Mouse (Mus musculus) lung, adult 2 months (tissue): Measurements from ENCODE around the gene Fam219b.

ENCODE experiments used
- CTCF ChIP-seq: fragments of 200-500 bp; IDR thresholded peaks from 2 replicates; pipeline ENCODE4 v1.5.1; 2011; ENCODE audit warnings: mild to moderate bottlenecking, low read length, control low read depth; ENCODE audit not compliant: insufficient read depth
- POLR2A ChIP-seq: fragments of 200-500 bp; IDR thresholded peaks from 2 replicates; pipeline ENCODE4 v1.6.1; 2011; ENCODE audit warnings: low read depth, mild to moderate bottlenecking, control low read depth, low read length, borderline replicate concordance; ENCODE audit errors: extremely low read depth

DNA sequence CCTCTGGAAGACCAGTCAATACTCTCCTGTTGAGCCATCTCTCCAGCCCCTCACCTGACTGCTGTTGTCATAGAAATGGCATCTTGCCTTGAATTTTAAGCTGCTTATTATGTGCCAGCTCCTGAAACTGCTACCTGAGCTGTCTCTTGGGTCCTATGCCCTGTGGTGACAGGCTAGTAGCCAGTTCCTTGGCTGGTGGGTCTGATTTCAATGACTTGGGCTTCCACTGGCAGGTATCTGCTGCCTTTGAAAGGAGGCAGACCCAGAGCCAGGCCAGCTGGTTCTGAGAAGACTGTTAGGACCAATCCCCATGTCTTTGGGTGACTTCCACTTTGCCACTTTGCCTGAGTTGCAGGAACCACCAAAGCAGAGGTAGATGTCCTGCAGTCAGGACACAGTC, 37.1 kb downstream of the Fam219b start:
- no peak for TF ChIP-seq POLR2A
- TF ChIP-seq CTCF: no peak
